Mouse (Mus musculus) liver, embryonic 14.5 days (tissue): ENCODE data around the gene Atrnl1. TPM values are rescaled to one million over a fixed set of nuclear protein-coding genes. Genes with fewer than 3 reads are reported as not detected.
"Not testable (repeated sequence)": the region's sequence is repeated elsewhere in the genome, so short reads cannot be mapped to it uniquely, and the experiment has no call there.

Experiments
- ATAC-seq: fragments of 200-750 bp; cut with Nextera tagmentation; 2 replicates; pipeline ENCODE4 v1.8.0; 2017; ENCODE audit warnings: moderate number of reproducible peaks, mild to moderate bottlenecking, moderate library complexity; ENCODE audit not compliant: insufficient read depth
- DNase-seq, 3 experiments: peaks; one replicate each; pipeline ENCODE4 v3.0.0-alpha.2; 2012 to 2013; ENCODE audit warnings: low read depth in 3 of 3, low spot score in 3 of 3
- H3K27ac ChIP-seq: fragments of 300-500 bp; sonication (generic); 2 replicates; pipeline ENCODE4 v1.5.1; 2014; ENCODE audit warnings: moderate library complexity, mild to moderate bottlenecking, control low read depth, inconsistent platforms
- H3K27me3 ChIP-seq: fragments of 300-500 bp; sonication (generic); 2 replicates; pipeline ENCODE4 v1.6.1; 2014; ENCODE audit warnings: mild to moderate bottlenecking, low read length, moderate library complexity; ENCODE audit not compliant: control insufficient read depth, insufficient read depth
- H3K36me3 ChIP-seq: fragments of 300-500 bp; sonication (generic); replicated peaks from 2 replicates; pipeline ENCODE4 v1.6.1; 2014; ENCODE audit warnings: low read depth; ENCODE audit not compliant: control insufficient read depth, insufficient read depth
- H3K4me1 ChIP-seq, 2 experiments: fragments of 200-500 bp in 1 of 2; fragments of 300-500 bp in 1 of 2; sonication (generic) in 1 of 2; replicated peaks; 2 replicates each; pipeline ENCODE4 v1.6.1; 2012 to 2014; ENCODE audit warnings: antibody characterized with exemption in 1 of 2, inconsistent platforms in 1 of 2, low read length in 1 of 2; ENCODE audit not compliant: control insufficient read depth in 2 of 2, insufficient read depth in 2 of 2
- H3K4me2 ChIP-seq: fragments of 300-500 bp; sonication (generic); 2 replicates; pipeline ENCODE4 v1.6.1; 2014; ENCODE audit warnings: low read depth, mild to moderate bottlenecking, control low read depth, moderate library complexity
- H3K4me3 ChIP-seq, 2 experiments: fragments of 200-500 bp in 1 of 2; fragments of 300-500 bp in 1 of 2; sonication (generic) in 1 of 2; 2 replicates each; pipeline ENCODE4 v1.5.1; 2012 to 2014; ENCODE audit warnings: low read depth in 2 of 2, low read length in 2 of 2, mild to moderate bottlenecking in 2 of 2, control low read depth in 1 of 2, inconsistent platforms in 1 of 2, moderate library complexity in 1 of 2; ENCODE audit not compliant: insufficient read depth in 1 of 2
- H3K9ac ChIP-seq: fragments of 300-500 bp; sonication (generic); replicated peaks from 2 replicates; pipeline ENCODE4 v1.6.1; 2014; ENCODE audit warnings: mild to moderate bottlenecking, control low read depth, moderate library complexity
- H3K9me3 ChIP-seq: fragments of 300-500 bp; sonication (generic); 2 replicates; pipeline ENCODE4 v1.6.1; 2016; ENCODE audit warnings: low read length, mixed read lengths; ENCODE audit not compliant: control insufficient read depth
- CTCF ChIP-seq: IDR thresholded peaks from 2 replicates; pipeline ENCODE4 v1.5.1; 2016; ENCODE audit warnings: antibody characterized with exemption, low read depth, control low read depth
- EP300 ChIP-seq: IDR thresholded peaks from 2 replicates; pipeline ENCODE4 v1.6.1; 2016; ENCODE audit warnings: antibody characterized with exemption, low read depth
- WGBS: fragments of 180-500 bp; shearing (Covaris S2); extraction: QIAGEN DNeasy Blood & Tissue Kit; methylation state at CpG from one replicate; pipeline ENCODE4 v1.1.7; 2014; ENCODE audit not compliant: insufficient replicate concordance; 5-methylcytosine and 5-hydroxymethylcytosine counted together
- polyA plus RNA-seq, 2 experiments: library from polyadenylated mRNA; depleted of rRNA in 1 of 2; stranded (reverse) in 1 of 2; unstranded in 1 of 2; fragments of >200 nt; fragmentation: Nextera tagmentation in 1 of 2; extraction: Ambion mirVana in 1 of 2; gene quantifications; 2 replicates each; pipeline versions ENCODE4 v1.2.1 to v1.2.3; 2012 to 2014

The Atrnl1 gene
- polyA plus RNA-seq, 2 experiments: 0.46 to 1.3 TPM

- H3K9me3 ChIP-seq: no peaks in the 10 kb centered on the region
- no peak overlapping the region for H3K4me2 ChIP-seq
These were observed 380.4 kb downstream of the Atrnl1 start for GRCm38 (mm10) chr19:57991099-57991760.

GRCm38 (mm10) chr19:57994174-57994833 is 383.5 kb downstream of the Atrnl1 start:
- not testable (repeated sequence) for H3K4me1 ChIP-seq, ATAC-seq, H3K9ac ChIP-seq, H3K27me3 ChIP-seq, H3K27ac ChIP-seq, H3K9me3 ChIP-seq, H3K36me3 ChIP-seq, DNase-seq, H3K4me2 ChIP-seq, H3K4me3 ChIP-seq
- WGBS: 15% methylated on average over 15 of the region's 15 CpGs

More at GRCm38 (mm10) chr19:57991099-57991760, 380.4 kb downstream of the Atrnl1 start:
- Histone ChIP-seq H3K4me3 (no peak overlapping the region), H3K27me3 (no peaks in the 10 kb centered on the region), H3K9ac (no peak overlapping the region), H3K4me1 (no peaks in the 10 kb centered on the region), H3K27ac (no peak overlapping the region), H3K36me3 (no peaks in the 10 kb centered on the region)
- TF ChIP-seq CTCF (no peak), EP300 (no peak)
- ATAC-seq: no peak
- DNase-seq: no peak
- 56% methylated on average over 14 of the region's 14 CpGs for WGBS

GRCm38 (mm10) chr19:57995015-57995414 is 384.2 kb downstream of the Atrnl1 start:
- DNase-seq (no peak), ATAC-seq (no peak)
- TF ChIP-seq EP300: no peak
- no peak for TF ChIP-seq CTCF
- Histone ChIP-seq H3K4me3 (no peak overlapping the region), H3K4me1 (no peaks in the 10 kb centered on the region), H3K27me3 (no peaks in the 10 kb centered on the region), H3K9ac (no peak overlapping the region), H3K27ac (no peak overlapping the region), H3K9me3 (no peaks in the 10 kb centered on the region), H3K36me3 (no peaks in the 10 kb centered on the region), H3K4me2 (no peak overlapping the region)
- WGBS: 77% methylated on average over 8 of the region's 8 CpGs

GRCm38 (mm10) chr19:57997961-57998360 is 387.1 kb downstream of the Atrnl1 start:
- ATAC-seq (no peak), DNase-seq (peak in 1 of 3 experiments; percentile 13)
- H3K4me2 ChIP-seq: no peak overlapping the region
- no peak for TF ChIP-seq EP300
- peak; percentile 77 for TF ChIP-seq CTCF
- no peak overlapping the region for H3K9ac ChIP-seq
- H3K27ac ChIP-seq: no peak overlapping the region
- H3K4me3 ChIP-seq: no peak overlapping the region
- no peaks in the 10 kb centered on the region for H3K9me3 ChIP-seq
- H3K4me1 ChIP-seq: no peaks in the 10 kb centered on the region
- WGBS: 37% methylated on average over 4 of the region's 4 CpGs
- H3K27me3 ChIP-seq: no peaks in the 10 kb centered on the region
- no peaks in the 10 kb centered on the region for H3K36me3 ChIP-seq

- Histone ChIP-seq H3K9me3 (no peaks in the 10 kb centered on the region), H3K4me2 (no peak overlapping the region), H3K4me3 (no peak overlapping the region), H3K36me3 (no peaks in the 10 kb centered on the region), H3K27ac (no peak overlapping the region), H3K4me1 (no peaks in the 10 kb centered on the region), H3K27me3 (no peaks in the 10 kb centered on the region), H3K9ac (no peak overlapping the region)
- ATAC-seq: no peak
- DNase-seq: no peak
- WGBS: 56% methylated on average over 1 of the region's 1 CpGs
- TF ChIP-seq CTCF (no peak), EP300 (no peak)
These were observed 400.8 kb downstream of the Atrnl1 start for GRCm38 (mm10) chr19:58011636-58012035.
